Mouse (Mus musculus): ENCODE results near the gene Gm4353. TPM values are rescaled to one million over a fixed set of nuclear protein-coding genes. Genes with fewer than 3 reads are reported as not detected.

The Gm4353 gene
- polyA plus RNA-seq, 1 experiment from 2014 or later = 0.62 TPM

GRCm38 (mm10) chr7:116122981-116123596 lies 38.7 kb upstream of the Gm4353 start:
- H3K4me3 ChIP-seq (replicated peaks; ENCODE audit: low read length) = no peak overlapping the region
- H3K4me2 ChIP-seq (ENCODE audit: low read depth, low read length) = no peak overlapping the region
- no peaks in the 10 kb centered on the region for H3K4me1 ChIP-seq (ENCODE audit: control insufficient read depth, insufficient read depth, low read length)
- H3K27ac ChIP-seq (ENCODE audit: low read length) = no peak overlapping the region
- H3K9ac ChIP-seq (ENCODE audit: low read length) = no peak overlapping the region
- no peak for ATAC-seq (ENCODE audit: insufficient read depth, low FRiP score)
- no peaks in the 10 kb centered on the region for H3K36me3 ChIP-seq (ENCODE audit: control insufficient read depth, insufficient read depth, low read length)
- H3K27me3 ChIP-seq (ENCODE audit: control insufficient read depth, insufficient read depth, low read length) = no peaks in the 10 kb centered on the region
- H3K9me3 ChIP-seq (replicated peaks; ENCODE audit: control insufficient read depth, low read length) = 0 out of 2 replicates have a peak, but pooled peaks cover 3% of the 10 kb centered on the region
- 68% methylated on average over 13 of the region's 13 CpGs for WGBS

- H3K4me1 ChIP-seq (ENCODE audit: control insufficient read depth, insufficient read depth, low read length) = no peaks in the 10 kb centered on the region
- no peaks in the 10 kb centered on the region for H3K36me3 ChIP-seq (ENCODE audit: control insufficient read depth, insufficient read depth, low read length)
- WGBS = 70% methylated on average over 11 of the region's 11 CpGs
- H3K27ac ChIP-seq (ENCODE audit: low read length) = no peak overlapping the region
- H3K9me3 ChIP-seq (replicated peaks; ENCODE audit: control insufficient read depth, low read length) = 0 out of 2 replicates have a peak, but pooled peaks cover 3% of the 10 kb centered on the region
- ATAC-seq (ENCODE audit: insufficient read depth, low FRiP score) = no peak
- H3K4me2 ChIP-seq (ENCODE audit: low read depth, low read length) = no peak overlapping the region
- H3K9ac ChIP-seq (ENCODE audit: low read length) = peak overlapping the region; percentile 33; the same call in 1 of the 2 replicates
- H3K27me3 ChIP-seq (ENCODE audit: control insufficient read depth, insufficient read depth, low read length) = no peaks in the 10 kb centered on the region
- H3K4me3 ChIP-seq (replicated peaks; ENCODE audit: low read length) = no peak overlapping the region
Observed at GRCm38 (mm10) chr7:116121202-116121601, 36.8 kb upstream of the Gm4353 start.

- WGBS = 70% methylated on average over 4 of the region's 4 CpGs
- ATAC-seq (ENCODE audit: insufficient read depth, low FRiP score) = no peak
- no peak overlapping the region for H3K4me2 ChIP-seq (ENCODE audit: low read depth, low read length)
Observed at GRCm38 (mm10) chr7:116120737-116121136, 36.3 kb upstream of the Gm4353 start.

GRCm38 (mm10) chr7:116119306-116119857 lies 34.9 kb upstream of the Gm4353 start:
- Histone ChIP-seq H3K4me1 (ENCODE audit: control insufficient read depth, insufficient read depth, low read length) (no peaks in the 10 kb centered on the region), H3K27me3 (ENCODE audit: control insufficient read depth, insufficient read depth, low read length) (no peaks in the 10 kb centered on the region), H3K27ac (ENCODE audit: low read length) (no peak overlapping the region), H3K4me3 (replicated peaks; ENCODE audit: low read length) (no peak overlapping the region), H3K36me3 (ENCODE audit: control insufficient read depth, insufficient read depth, low read length) (no peaks in the 10 kb centered on the region), H3K9ac (ENCODE audit: low read length) (no peak overlapping the region), H3K4me2 (ENCODE audit: low read depth, low read length) (no peak overlapping the region), H3K9me3 (replicated peaks; ENCODE audit: control insufficient read depth, low read length) (0 out of 2 replicates have a peak, but pooled peaks cover 3% of the 10 kb centered on the region)
- ATAC-seq (ENCODE audit: insufficient read depth, low FRiP score) = no peak
- WGBS = 69% methylated on average over 1 of the region's 1 CpGs

More at GRCm38 (mm10) chr7:116120737-116121136, 36.3 kb upstream of the Gm4353 start:
- Histone ChIP-seq H3K4me1 (ENCODE audit: control insufficient read depth, insufficient read depth, low read length) (no peaks in the 10 kb centered on the region), H3K4me3 (replicated peaks; ENCODE audit: low read length) (no peak overlapping the region), H3K9me3 (replicated peaks; ENCODE audit: control insufficient read depth, low read length) (0 out of 2 replicates have a peak, but pooled peaks cover 3% of the 10 kb centered on the region), H3K9ac (ENCODE audit: low read length) (no peak overlapping the region), H3K36me3 (ENCODE audit: control insufficient read depth, insufficient read depth, low read length) (no peaks in the 10 kb centered on the region), H3K27me3 (ENCODE audit: control insufficient read depth, insufficient read depth, low read length) (no peaks in the 10 kb centered on the region), H3K27ac (ENCODE audit: low read length) (no peak overlapping the region)

GRCm38 (mm10) chr7:116115991-116116390 lies 31.6 kb upstream of the Gm4353 start:
- 82% methylated on average over 2 of the region's 2 CpGs for WGBS
- Histone ChIP-seq H3K4me1 (ENCODE audit: control insufficient read depth, insufficient read depth, low read length) (no peaks in the 10 kb centered on the region), H3K9ac (ENCODE audit: low read length) (no peak overlapping the region), H3K27me3 (ENCODE audit: control insufficient read depth, insufficient read depth, low read length) (no peaks in the 10 kb centered on the region), H3K27ac (ENCODE audit: low read length) (no peak overlapping the region), H3K4me3 (replicated peaks; ENCODE audit: low read length) (no peak overlapping the region), H3K4me2 (ENCODE audit: low read depth, low read length) (no peak overlapping the region), H3K36me3 (ENCODE audit: control insufficient read depth, insufficient read depth, low read length) (no peaks in the 10 kb centered on the region), H3K9me3 (replicated peaks; ENCODE audit: control insufficient read depth, low read length) (0 out of 2 replicates have a peak, but pooled peaks cover 3% of the 10 kb centered on the region)
- no peak for ATAC-seq (ENCODE audit: insufficient read depth, low FRiP score)

- no peaks in the 10 kb centered on the region for H3K36me3 ChIP-seq (ENCODE audit: control insufficient read depth, insufficient read depth, low read length)
- WGBS = 72% methylated on average over 12 of the region's 12 CpGs
- no peak overlapping the region for H3K4me3 ChIP-seq (replicated peaks; ENCODE audit: low read length)
- H3K9me3 ChIP-seq (replicated peaks; ENCODE audit: control insufficient read depth, low read length) = 0 out of 2 replicates have a peak, but pooled peaks cover 3% of the 10 kb centered on the region
- H3K27ac ChIP-seq (ENCODE audit: low read length) = no peak overlapping the region
- no peak for ATAC-seq (ENCODE audit: insufficient read depth, low FRiP score)
- H3K9ac ChIP-seq (ENCODE audit: low read length) = no peak overlapping the region
- no peaks in the 10 kb centered on the region for H3K4me1 ChIP-seq (ENCODE audit: control insufficient read depth, insufficient read depth, low read length)
- H3K27me3 ChIP-seq (ENCODE audit: control insufficient read depth, insufficient read depth, low read length) = no peaks in the 10 kb centered on the region
- H3K4me2 ChIP-seq (ENCODE audit: low read depth, low read length) = no peak overlapping the region
Observed at GRCm38 (mm10) chr7:116115216-116115930, 30.9 kb upstream of the Gm4353 start.

GRCm38 (mm10) chr7:116111546-116111945 lies 27.1 kb upstream of the Gm4353 start:
- ATAC-seq (ENCODE audit: insufficient read depth, low FRiP score) = no peak
- Histone ChIP-seq H3K9ac (ENCODE audit: low read length) (no peak overlapping the region), H3K4me1 (ENCODE audit: control insufficient read depth, insufficient read depth, low read length) (no peaks in the 10 kb centered on the region), H3K36me3 (ENCODE audit: control insufficient read depth, insufficient read depth, low read length) (no peaks in the 10 kb centered on the region; the same call in 1 of the 2 replicates), H3K4me2 (ENCODE audit: low read depth, low read length) (no peak overlapping the region), H3K9me3 (replicated peaks; ENCODE audit: control insufficient read depth, low read length) (no peaks in the 10 kb centered on the region), H3K27me3 (ENCODE audit: control insufficient read depth, insufficient read depth, low read length) (no peaks in the 10 kb centered on the region), H3K4me3 (replicated peaks; ENCODE audit: low read length) (no peak overlapping the region), H3K27ac (ENCODE audit: low read length) (no peak overlapping the region)
- WGBS = 84% methylated on average over 6 of the region's 6 CpGs

- 61% methylated on average over 3 of the region's 3 CpGs for WGBS
- H3K4me1 ChIP-seq (ENCODE audit: control insufficient read depth, insufficient read depth, low read length) = no peaks in the 10 kb centered on the region
- no peak overlapping the region for H3K9ac ChIP-seq (ENCODE audit: low read length)
- no peak overlapping the region for H3K4me3 ChIP-seq (replicated peaks; ENCODE audit: low read length)
- no peaks in the 10 kb centered on the region for H3K9me3 ChIP-seq (replicated peaks; ENCODE audit: control insufficient read depth, low read length)
- no peaks in the 10 kb centered on the region for H3K27me3 ChIP-seq (ENCODE audit: control insufficient read depth, insufficient read depth, low read length)
- no peaks in the 10 kb centered on the region; the same call in 1 of the 2 replicates for H3K36me3 ChIP-seq (ENCODE audit: control insufficient read depth, insufficient read depth, low read length)
- H3K4me2 ChIP-seq (ENCODE audit: low read depth, low read length) = no peak overlapping the region
- H3K27ac ChIP-seq (ENCODE audit: low read length) = no peak overlapping the region
- no peak for ATAC-seq (ENCODE audit: insufficient read depth, low FRiP score)
Observed at GRCm38 (mm10) chr7:116110661-116111060, 26.2 kb upstream of the Gm4353 start.

- Histone ChIP-seq H3K36me3 (ENCODE audit: control insufficient read depth, insufficient read depth, low read length) (peaks cover 16% of the 10 kb centered on the region), H3K9me3 (replicated peaks; ENCODE audit: control insufficient read depth, low read length) (no peaks in the 10 kb centered on the region), H3K4me3 (replicated peaks; ENCODE audit: low read length) (no peak overlapping the region), H3K4me2 (ENCODE audit: low read depth, low read length) (no peak overlapping the region), H3K4me1 (ENCODE audit: control insufficient read depth, insufficient read depth, low read length) (no peaks in the 10 kb centered on the region), H3K27me3 (ENCODE audit: control insufficient read depth, insufficient read depth, low read length) (no peaks in the 10 kb centered on the region), H3K27ac (ENCODE audit: low read length) (no peak overlapping the region), H3K9ac (ENCODE audit: low read length) (no peak overlapping the region)
- no peak for ATAC-seq (ENCODE audit: insufficient read depth, low FRiP score)
- WGBS = 98% methylated on average over 9 of the region's 9 CpGs
Observed at GRCm38 (mm10) chr7:116103091-116103490, 18.7 kb upstream of the Gm4353 start.
